Mouse (Mus musculus) forebrain, postnatal 0 days (tissue): Measurements from ENCODE around the gene Gnpat. TPM values are rescaled to one million over a fixed set of nuclear protein-coding genes. Genes with fewer than 3 reads are reported as not detected.

Experiments used
- ATAC-seq: fragments of 200-750 bp; cut with Nextera tagmentation; 2 replicates; pipeline ENCODE4 v1.8.0; 2017; ENCODE audit warnings: mild to moderate bottlenecking, moderate library complexity
- DNase-seq: peaks from one replicate; pipeline ENCODE4 v3.0.0-alpha.2; 2015
- H3K27ac ChIP-seq: fragments of 300-500 bp; sonication (generic); 2 replicates; pipeline ENCODE4 v1.5.1; 2014; ENCODE audit warnings: low read depth, mild to moderate bottlenecking, antibody characterized with exemption, low read length, moderate library complexity, mixed read lengths
- H3K27me3 ChIP-seq: fragments of 300-500 bp; sonication (generic); 2 replicates; pipeline ENCODE4 v1.6.1; 2014; ENCODE audit warnings: mild to moderate bottlenecking, low read length, mixed read lengths; ENCODE audit not compliant: insufficient read depth
- H3K36me3 ChIP-seq: fragments of 300-500 bp; sonication (generic); 2 replicates; pipeline ENCODE4 v1.6.1; 2014; ENCODE audit warnings: mild to moderate bottlenecking, moderate library complexity; ENCODE audit not compliant: insufficient read depth
- H3K4me1 ChIP-seq: fragments of 300-500 bp; sonication (generic); 2 replicates; pipeline ENCODE4 v1.6.1; 2014; ENCODE audit warnings: antibody characterized with exemption; ENCODE audit not compliant: insufficient read depth
- H3K4me2 ChIP-seq: fragments of 300-500 bp; sonication (generic); 2 replicates; pipeline ENCODE4 v1.6.1; 2014; ENCODE audit warnings: low read depth, mild to moderate bottlenecking, moderate library complexity
- H3K4me3 ChIP-seq: fragments of 300-500 bp; sonication (generic); 2 replicates; pipeline ENCODE4 v1.5.1; 2014; ENCODE audit warnings: low read depth, low read length, mixed read lengths
- H3K9ac ChIP-seq: fragments of 300-500 bp; sonication (generic); 2 replicates; pipeline ENCODE4 v1.6.1; 2014; ENCODE audit warnings: mild to moderate bottlenecking
- H3K9me3 ChIP-seq: fragments of 300-500 bp; sonication (generic); 2 replicates; pipeline ENCODE4 v1.6.1; 2016; ENCODE audit warnings: low read length
- CTCF ChIP-seq: sonication (generic); IDR thresholded peaks from 2 replicates; pipeline ENCODE4 v1.5.1; 2016; ENCODE audit warnings: antibody characterized with exemption, control low read depth, low read depth
- WGBS: fragments of 180-500 bp; shearing (Covaris S2); extraction: QIAGEN DNeasy Blood & Tissue Kit; methylation state at CpG from one replicate; pipeline ENCODE4 v1.1.7; 2014; 5-methylcytosine and 5-hydroxymethylcytosine counted together
- polyA plus RNA-seq: library from polyadenylated mRNA; unstranded; fragments of >200 nt; fragmentation: Nextera tagmentation; extraction: Ambion mirVana; gene quantifications from 2 replicates; pipeline ENCODE4 v1.2.1, GENCODE M21; 2015
- total RNA-seq: library from RNA; depleted of rRNA; stranded (reverse); fragments of >200 nt; gene quantifications from 2 replicates; pipeline ENCODE4 v1.2.3, GENCODE M21; 2014

Gnpat gene
- total and polyA plus RNA-seq, 2 experiments from 2014 or later: 51.7 to 51.8 TPM

GRCm38 (mm10) chr8:124923971-124924652 lies 61.3 kb downstream of the Gnpat start:
- TF ChIP-seq CTCF: no peak
- H3K27me3 ChIP-seq: no peaks in the 10 kb centered on the region
- no peak overlapping the region for H3K4me2 ChIP-seq
- H3K9ac ChIP-seq: no peak overlapping the region
- H3K4me1 ChIP-seq: no peaks in the 10 kb centered on the region
- H3K9me3 ChIP-seq: no peaks in the 10 kb centered on the region
- H3K4me3 ChIP-seq: no peak overlapping the region
- ATAC-seq (no peak), DNase-seq (no peak)
- no peak overlapping the region for H3K27ac ChIP-seq
- WGBS: 88% methylated on average over 15 of the region's 15 CpGs
- no peaks in the 10 kb centered on the region; the same call in 1 of the 2 replicates for H3K36me3 ChIP-seq

DNA sequence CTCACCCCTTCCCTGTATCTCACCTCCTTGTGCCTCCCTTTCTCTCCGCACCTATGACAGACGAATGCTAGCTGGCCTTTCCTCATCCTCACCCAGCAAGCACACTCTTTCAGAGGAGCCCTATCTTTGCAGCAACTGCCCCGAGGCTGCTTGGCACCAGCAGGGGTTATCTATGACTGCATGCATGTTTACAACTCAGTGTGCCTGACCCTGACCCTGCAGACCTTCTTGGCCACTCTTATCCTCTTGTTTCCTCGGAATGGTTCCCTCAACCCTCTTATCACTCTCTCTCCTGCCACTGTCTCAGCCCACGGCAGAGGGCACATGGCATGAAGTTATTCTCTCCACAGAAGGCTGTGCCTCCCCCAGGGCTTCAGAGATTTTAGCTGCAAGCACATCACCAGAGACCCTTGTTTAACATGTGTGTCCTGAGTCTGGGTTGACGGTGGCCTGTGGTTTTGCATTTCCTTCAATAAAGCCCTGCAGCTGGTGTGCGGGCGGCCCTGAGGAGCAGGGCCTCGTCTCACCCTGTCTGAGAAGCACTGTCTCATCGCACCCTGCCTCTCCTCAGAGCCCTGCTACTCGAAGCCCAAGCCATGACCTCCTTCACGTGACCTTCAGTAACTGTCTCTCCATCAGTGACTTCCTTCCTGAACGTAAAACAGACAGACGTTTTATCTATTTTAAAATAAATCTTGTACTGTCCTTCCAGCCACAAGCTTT lies 62.9 kb downstream of the Gnpat start:
- Histone ChIP-seq H3K4me2 (no peak overlapping the region), H3K9ac (no peak overlapping the region), H3K27ac (no peak overlapping the region), H3K9me3 (no peaks in the 10 kb centered on the region), H3K27me3 (no peaks in the 10 kb centered on the region), H3K4me3 (no peak overlapping the region), H3K36me3 (no peaks in the 10 kb centered on the region; the same call in 1 of the 2 replicates), H3K4me1 (no peaks in the 10 kb centered on the region)
- WGBS: 85% methylated on average over 14 of the region's 14 CpGs
- DNase-seq: no peak
- TF ChIP-seq CTCF: no peak
- no peak for ATAC-seq

DNA sequence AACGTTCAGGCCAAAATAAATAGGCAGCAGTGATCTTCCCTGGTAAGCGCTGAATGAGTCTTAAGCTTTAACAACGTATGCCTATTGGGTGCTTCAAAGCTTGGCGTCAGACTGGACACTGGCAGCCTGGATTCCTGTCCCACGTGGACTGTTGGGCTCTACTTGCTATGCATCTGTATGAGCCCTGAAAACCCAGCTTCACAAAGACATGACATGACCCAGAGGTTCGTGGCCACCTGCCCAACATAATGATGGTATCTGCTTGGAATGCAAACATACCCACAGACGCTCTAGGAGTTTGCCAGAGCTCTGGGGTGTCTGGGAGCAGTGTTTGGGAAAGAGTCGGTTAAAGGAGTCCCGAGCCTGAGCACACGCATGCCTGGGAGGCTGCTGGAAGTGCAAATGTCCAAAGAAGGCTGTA lies 63.5 kb downstream of the Gnpat start:
- Histone ChIP-seq H3K9ac (no peak overlapping the region), H3K9me3 (no peaks in the 10 kb centered on the region), H3K4me3 (no peak overlapping the region), H3K27me3 (no peaks in the 10 kb centered on the region), H3K4me2 (no peak overlapping the region), H3K27ac (no peak overlapping the region), H3K4me1 (no peaks in the 10 kb centered on the region), H3K36me3 (no peaks in the 10 kb centered on the region; the same call in 1 of the 2 replicates)
- peak; percentile 17 for DNase-seq
- WGBS: 62% methylated on average over 10 of the region's 10 CpGs
- TF ChIP-seq CTCF: no peak
- peak; percentile 56; the same call in 1 of the 2 replicates for ATAC-seq

DNA sequence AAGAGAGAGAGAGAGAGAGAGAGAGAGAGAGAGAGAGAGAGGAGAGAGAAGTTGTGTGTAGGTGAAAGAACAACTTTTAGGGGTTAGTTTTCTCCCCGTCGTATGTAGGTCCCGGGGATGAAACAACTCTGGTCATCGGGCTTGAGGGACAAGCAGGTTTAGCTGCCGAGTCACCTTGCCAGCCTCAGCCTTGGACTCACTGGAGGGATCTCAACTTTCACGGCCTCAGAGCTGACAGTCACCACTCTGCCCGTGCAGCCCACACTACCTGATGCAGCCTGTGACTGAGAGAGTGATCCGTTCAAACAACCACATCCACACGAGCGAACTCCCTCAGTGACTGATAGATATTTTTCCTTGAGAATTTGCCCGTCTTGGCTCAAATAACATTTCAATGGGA lies 66.2 kb downstream of the Gnpat start:
- no peaks in the 10 kb centered on the region for H3K4me1 ChIP-seq
- no peak overlapping the region for H3K9ac ChIP-seq
- DNase-seq (no peak), ATAC-seq (no peak)
- no peaks in the 10 kb centered on the region for H3K9me3 ChIP-seq
- H3K27me3 ChIP-seq: no peaks in the 10 kb centered on the region
- H3K27ac ChIP-seq: no peak overlapping the region
- TF ChIP-seq CTCF: no peak
- no peak overlapping the region for H3K4me2 ChIP-seq
- no peak overlapping the region for H3K4me3 ChIP-seq
- 89% methylated on average over 11 of the region's 11 CpGs for WGBS
- H3K36me3 ChIP-seq: no peaks in the 10 kb centered on the region; the same call in 1 of the 2 replicates

DNA sequence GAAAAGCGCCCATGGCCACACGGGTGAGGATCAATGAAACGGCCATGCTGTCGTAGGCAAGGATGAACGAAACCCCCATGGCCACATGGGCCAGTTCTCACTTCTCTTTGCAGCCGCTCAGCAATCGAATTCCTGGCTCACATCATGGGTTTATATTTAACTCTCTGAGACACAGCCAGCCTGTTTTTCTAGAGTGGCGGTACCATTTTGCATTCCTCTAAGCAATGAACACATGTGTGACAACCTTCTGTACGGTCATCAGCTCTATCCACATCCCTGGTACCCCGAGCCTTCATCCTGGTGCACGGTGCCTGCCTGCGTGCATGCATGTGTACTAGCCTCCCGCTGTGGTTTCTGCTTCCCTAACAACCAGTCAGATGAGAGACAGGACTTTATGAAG lies 67.3 kb downstream of the Gnpat start:
- Histone ChIP-seq H3K4me2 (no peak overlapping the region), H3K9me3 (no peaks in the 10 kb centered on the region), H3K36me3 (no peaks in the 10 kb centered on the region), H3K27ac (peak overlapping the region; percentile 47; the same call in 1 of the 2 replicates), H3K9ac (no peak overlapping the region), H3K27me3 (no peaks in the 10 kb centered on the region), H3K4me3 (no peak overlapping the region), H3K4me1 (no peaks in the 10 kb centered on the region)
- WGBS: 77% methylated on average over 13 of the region's 13 CpGs
- TF ChIP-seq CTCF: no peak
- DNase-seq: peak; percentile 52
- ATAC-seq: peak; percentile 48

GRCm38 (mm10) chr8:124930649-124931048 lies 67.8 kb downstream of the Gnpat start:
- TF ChIP-seq CTCF: peak; percentile 24; the same call in 1 of the 2 replicates
- H3K36me3 ChIP-seq: no peaks in the 10 kb centered on the region
- ATAC-seq: no peak
- H3K4me1 ChIP-seq: no peaks in the 10 kb centered on the region
- WGBS: 80% methylated on average over 4 of the region's 4 CpGs
- no peaks in the 10 kb centered on the region for H3K9me3 ChIP-seq
- no peaks in the 10 kb centered on the region for H3K27me3 ChIP-seq
- no peak overlapping the region for H3K4me3 ChIP-seq
- H3K4me2 ChIP-seq: no peak overlapping the region
- DNase-seq: no peak
- H3K9ac ChIP-seq: no peak overlapping the region
- peak overlapping the region; percentile 47; the same call in 1 of the 2 replicates for H3K27ac ChIP-seq

GRCm38 (mm10) chr8:124932435-124932834 lies 69.6 kb downstream of the Gnpat start:
- no peak for TF ChIP-seq CTCF
- no peaks in the 10 kb centered on the region for H3K36me3 ChIP-seq
- no peaks in the 10 kb centered on the region for H3K4me1 ChIP-seq
- ATAC-seq (no peak), DNase-seq (no peak)
- no peak overlapping the region for H3K4me2 ChIP-seq
- no peaks in the 10 kb centered on the region for H3K27me3 ChIP-seq
- H3K4me3 ChIP-seq: no peak overlapping the region
- no peaks in the 10 kb centered on the region for H3K9me3 ChIP-seq
- H3K9ac ChIP-seq: no peak overlapping the region
- no peak overlapping the region for H3K27ac ChIP-seq
- 87% methylated on average over 3 of the region's 3 CpGs for WGBS
